Mouse (Mus musculus): ENCODE data around the gene Inpp5d.

The Inpp5d gene

GRCm38 (mm10) chr1:87709661-87710270 lies 89.7 kb downstream of the Inpp5d start:
- no peak for DNase-seq

- DNase-seq: no peak
These were observed 92.0 kb downstream of the Inpp5d start for GRCm38 (mm10) chr1:87711938-87712613.

GRCm38 (mm10) chr1:87712614-87712971 lies 92.5 kb downstream of the Inpp5d start:
- DNase-seq: no peak

GRCm38 (mm10) chr1:87721382-87721781 lies 101.3 kb downstream of the Inpp5d start:
- peak; percentile 10 to 57 for DNase-seq

DNA sequence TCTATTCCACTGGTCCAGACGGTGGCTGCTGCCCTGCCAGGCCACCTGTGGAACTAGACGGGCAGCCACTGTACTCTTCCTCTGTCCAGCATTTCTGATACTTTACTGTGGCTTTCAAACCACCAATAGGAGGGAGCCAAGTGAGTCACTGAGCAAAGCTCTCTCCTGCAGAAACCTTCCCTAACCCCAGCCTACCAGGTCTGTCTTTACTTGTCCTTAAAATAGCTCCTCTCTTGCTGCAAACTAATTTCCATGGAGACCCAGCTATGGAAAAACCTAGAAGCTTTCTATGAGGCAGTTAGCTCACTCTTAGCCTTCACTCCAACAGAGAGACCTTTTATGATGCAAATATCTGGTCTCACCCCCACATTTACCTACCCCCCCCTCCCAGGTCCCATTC lies 102.0 kb downstream of the Inpp5d start:
- DNase-seq: no peak

DNA sequence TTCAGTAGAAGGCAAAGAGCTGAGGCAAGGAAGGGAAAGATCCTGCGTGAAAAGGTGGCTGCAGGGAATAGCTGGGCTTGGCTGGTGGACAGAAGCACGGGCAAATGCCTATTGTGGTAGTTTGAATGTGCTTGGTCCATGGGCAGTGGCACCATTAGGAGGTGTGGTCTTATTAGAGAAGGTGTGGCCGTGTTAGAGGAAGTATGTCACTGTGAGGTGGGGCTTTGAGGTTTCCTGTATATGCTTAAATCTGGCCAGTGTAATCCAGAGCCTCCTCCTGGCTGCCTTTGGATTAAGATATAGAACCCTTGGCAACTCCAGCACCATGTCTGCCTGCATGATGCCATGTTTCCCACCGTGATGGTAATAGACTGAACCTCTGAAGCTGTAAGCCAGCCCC lies 103.2 kb downstream of the Inpp5d start:
- DNase-seq: no peak

DNA sequence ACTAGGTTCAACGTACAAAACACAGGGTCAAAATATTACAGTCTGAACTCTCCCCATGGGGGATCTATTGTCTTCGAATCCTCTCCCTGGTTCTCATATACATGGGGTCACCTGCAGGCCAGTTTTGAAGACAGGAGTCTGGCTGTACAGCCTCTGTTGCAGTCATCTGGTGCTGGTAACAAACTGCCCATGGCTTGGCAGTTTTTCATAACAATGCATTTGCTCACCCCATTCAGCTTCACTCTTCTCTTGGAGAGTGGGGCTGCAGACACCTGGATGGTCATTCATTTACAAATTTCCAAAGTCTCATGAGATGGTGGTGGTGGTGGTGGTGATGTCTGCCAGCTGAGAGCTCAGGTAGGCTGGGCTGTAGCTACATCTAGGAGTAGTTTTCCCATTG lies 109.0 kb downstream of the Inpp5d start:
- DNase-seq: no peak

DNA sequence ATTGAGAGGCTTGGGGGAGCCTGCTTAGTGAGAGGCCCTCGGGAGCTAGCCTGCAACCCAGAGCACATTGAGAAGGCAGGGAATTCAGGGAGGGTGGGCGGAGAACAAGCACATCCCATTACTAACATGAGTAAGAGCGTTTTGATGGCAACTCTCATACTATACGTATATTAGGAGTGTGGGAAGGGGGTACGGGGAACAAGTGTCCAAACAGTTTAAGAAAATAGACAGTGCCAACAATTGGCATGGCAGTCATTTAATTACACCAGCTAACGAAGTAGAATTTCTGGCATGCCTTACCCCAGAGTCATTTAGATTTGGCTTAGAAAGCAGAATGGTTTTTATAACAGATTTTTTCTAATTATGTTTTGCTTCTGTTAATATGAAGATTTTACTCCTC lies 109.7 kb downstream of the Inpp5d start:
- DNase-seq: no peak

DNA sequence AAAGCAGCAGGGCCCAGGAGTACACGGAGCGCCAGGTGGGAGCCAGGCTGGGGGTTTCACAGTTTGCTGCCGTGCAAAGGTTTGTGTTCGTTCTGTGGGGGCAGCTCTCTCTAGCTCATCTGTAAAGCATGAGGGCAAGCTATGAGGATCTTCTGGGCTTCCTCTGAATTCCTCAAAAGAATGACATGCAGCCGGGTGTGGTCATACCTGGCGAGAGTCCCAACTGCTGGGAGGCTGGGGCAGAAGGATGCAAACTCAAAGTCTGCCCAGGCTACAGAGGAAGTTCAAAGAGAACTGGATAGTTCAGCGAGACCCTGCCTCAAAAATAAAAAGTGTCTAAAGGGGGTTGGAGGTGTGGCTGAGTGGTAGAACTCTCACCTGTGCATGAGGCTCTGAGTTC lies 110.2 kb downstream of the Inpp5d start:
- no peak for DNase-seq

DNA sequence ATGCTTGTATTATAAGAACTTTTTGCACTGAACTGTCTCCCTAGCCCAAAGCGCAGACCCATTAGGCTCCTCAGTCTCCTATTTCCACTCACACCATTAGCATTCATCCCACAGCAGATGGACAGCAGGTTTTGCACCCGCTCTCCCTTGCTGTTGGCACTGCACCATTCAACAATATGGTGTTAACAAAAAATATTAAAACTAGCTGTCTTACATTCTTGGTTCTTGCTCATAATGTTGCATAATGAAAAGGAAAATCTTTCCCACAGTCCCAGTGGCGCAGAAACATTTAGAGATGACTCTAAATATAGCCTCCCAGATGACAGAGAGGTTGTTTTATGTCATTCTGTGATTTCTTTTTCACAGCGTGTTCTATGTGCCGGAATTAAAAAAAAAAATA lies 113.1 kb downstream of the Inpp5d start:
- no peak for DNase-seq

- no peak for DNase-seq
These were observed 114.0 kb downstream of the Inpp5d start for GRCm38 (mm10) chr1:87734153-87734552.

- no peak for DNase-seq
These were observed 120.6 kb downstream of the Inpp5d start for GRCm38 (mm10) chr1:87740584-87741290.

DNA sequence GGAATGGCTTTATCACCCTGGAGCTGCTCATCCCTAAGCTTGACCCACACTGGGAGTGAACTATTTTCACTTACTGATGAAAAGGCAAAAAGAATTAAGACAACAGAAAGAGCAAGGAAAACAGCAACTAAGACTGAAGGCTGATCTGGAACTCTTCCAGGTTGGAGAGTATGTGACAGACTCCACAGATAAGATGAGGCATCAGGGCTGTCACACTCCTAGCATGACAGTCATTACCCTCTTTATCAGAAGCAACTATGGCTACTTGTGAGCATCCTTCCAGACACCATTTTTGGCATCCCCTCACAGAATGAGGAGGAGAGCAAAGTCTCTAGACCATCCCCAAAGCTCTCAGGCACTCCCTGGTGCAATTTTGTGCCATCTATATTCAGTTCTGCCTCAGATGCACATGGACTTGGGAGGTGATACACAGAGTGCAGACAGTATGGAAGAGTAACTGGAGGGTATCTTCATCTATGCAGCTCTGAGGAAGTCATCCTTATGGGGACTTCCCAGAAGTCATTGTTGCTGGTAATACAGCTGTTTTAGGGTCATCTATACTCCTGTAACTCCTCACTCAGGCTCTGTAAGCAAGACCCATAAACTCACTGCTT lies 129.4 kb downstream of the Inpp5d start:
- DNase-seq: no peak

GRCm38 (mm10) chr1:87755641-87756470 lies 135.7 kb downstream of the Inpp5d start, which contains the start of gene Atg16l1:
Gene Atg16l1 (plus strand): TSS chr1:87755870.
- DNase-seq: peak; percentile 96

DNA sequence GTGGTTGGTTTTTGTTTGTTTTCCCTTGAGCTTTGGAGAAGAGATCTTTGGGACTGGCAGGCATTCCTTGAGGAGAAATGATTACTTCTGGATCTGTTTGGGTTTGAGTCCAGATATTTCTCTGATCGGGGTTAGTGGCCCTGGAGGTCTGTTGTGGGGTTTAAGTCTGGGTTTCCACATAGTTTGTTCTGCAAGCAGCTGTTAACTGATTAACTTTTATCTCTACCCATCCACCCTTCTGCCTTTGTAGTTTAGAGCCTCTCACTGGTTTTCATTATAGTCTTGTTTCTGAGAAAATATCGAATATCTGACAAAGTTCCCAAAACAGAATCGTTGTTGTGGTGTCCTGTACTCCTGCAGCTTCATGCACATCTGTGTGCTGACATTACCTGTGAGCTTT lies 143.7 kb downstream of the Inpp5d start:
- no peak for DNase-seq

DNA sequence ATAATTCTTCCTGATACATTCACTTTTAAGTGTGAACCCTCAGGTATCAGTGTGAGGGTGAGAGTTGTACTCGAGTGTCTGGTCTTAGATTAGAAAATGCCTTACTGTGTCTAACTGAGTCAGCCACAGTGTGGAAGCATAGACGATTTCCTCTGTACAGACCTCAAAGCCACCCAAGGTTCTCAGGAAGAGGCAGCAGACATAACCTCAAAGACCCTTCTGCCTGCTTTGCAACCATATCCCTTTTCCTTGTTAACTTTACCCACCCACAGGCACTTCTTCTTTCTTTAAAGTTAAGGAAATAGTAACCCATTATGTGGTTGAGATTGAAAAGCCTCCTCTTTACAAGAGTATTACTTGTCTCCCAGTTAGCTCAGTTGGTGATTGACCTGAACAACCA lies 145.6 kb downstream of the Inpp5d start:
- no peak for DNase-seq

DNA sequence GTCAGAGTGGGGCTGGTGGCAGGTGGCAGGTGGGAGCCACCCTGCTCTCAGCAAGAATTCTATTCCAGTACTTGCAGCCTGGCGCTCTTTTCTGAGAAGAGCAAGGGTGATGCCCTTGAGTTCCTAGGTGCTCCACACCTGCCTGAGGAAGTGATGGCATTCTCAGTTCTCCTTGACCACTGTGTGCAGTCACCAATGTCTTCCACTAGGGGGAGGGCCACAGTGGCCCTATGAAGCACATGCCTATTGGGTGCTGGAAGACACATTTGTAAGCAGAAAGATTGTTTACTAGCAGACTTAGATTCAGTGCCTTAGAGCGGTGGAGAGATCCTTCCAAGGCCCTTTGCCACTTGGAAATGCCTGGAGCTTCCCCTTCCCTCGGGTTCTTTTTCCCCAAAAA lies 146.1 kb downstream of the Inpp5d start:
- DNase-seq: peak in 1 of 2 experiments; percentile 53

- DNase-seq: no peak
These were observed 149.2 kb downstream of the Inpp5d start for GRCm38 (mm10) chr1:87769263-87769662.
